ENCODE assay signal across 18 mouse cellular contexts in genomic region chr12:118840301-118840700, GRCm38 (mm10). TPM values are rescaled to one million over a fixed set of nuclear protein-coding genes. Genes with fewer than 3 reads are reported as not detected.
DNase-seq lines count a peak whose midpoint lies in the region; ATAC-seq and TF ChIP-seq lines count a peak whose summit lies in the region.
"Had no signal": no experiment of that assay in that cellular context is flagged by ENCODE, and none has a peak within 500 bp of the region (broad histone marks: within the 10 kb centered on the region; RNA-seq: fewer than 3 reads in every experiment).

No protein-coding gene starts in this region.

- no peak for ATAC-seq in midbrain, embryonic 15.5 days (replicated peaks)

- H3K4me2 ChIP-seq in midbrain, embryonic 15.5 days, result no peak overlapping the region

- WGBS in midbrain, embryonic 10.5 days, result 1% methylated on average over 15 of the region's 15 CpGs
- 2% methylated on average over 15 of the region's 15 CpGs for WGBS in midbrain, embryonic 15.5 days
- under 1% methylated on average over 15 of the region's 15 CpGs for WGBS in forebrain, embryonic 10.5 days
- 1% methylated on average over 15 of the region's 15 CpGs for WGBS in limb, embryonic 10.5 days
- WGBS in thymus, adult 2 months, result 7% methylated on average over 15 of the region's 15 CpGs

- H3K4me1 ChIP-seq in midbrain, embryonic 10.5 days, result peaks cover 92% of the 10 kb centered on the region
- H3K4me1 ChIP-seq in midbrain, embryonic 15.5 days, result peaks cover 17% of the 10 kb centered on the region; the same call in 1 of the 2 replicates
- peaks cover 95% of the 10 kb centered on the region for H3K4me1 ChIP-seq in forebrain, embryonic 10.5 days
- H3K4me1 ChIP-seq in limb, embryonic 10.5 days, result peaks cover 33% of the 10 kb centered on the region
- no peaks in the 10 kb centered on the region; the same call in 1 of the 2 replicates for H3K4me1 ChIP-seq in thymus, adult 2 months (replicated peaks; ENCODE audit: control insufficient read depth, insufficient read depth, low read length)

- TF ChIP-seq CTCF in thymus, adult 2 months (IDR thresholded peaks at IDR 0.05; ENCODE audit: borderline replicate concordance, control insufficient read depth, extremely low read depth, insufficient read depth, low read length, poor library complexity), result no peak

- no peak for TF ChIP-seq POLR2A in thymus, adult 2 months (IDR thresholded peaks at IDR 0.05; ENCODE audit: control insufficient read depth, extremely low read depth, insufficient read depth, low read length, poor library complexity)

- no peaks in the 10 kb centered on the region for H3K9me3 ChIP-seq in midbrain, embryonic 10.5 days (replicated peaks)
- no peaks in the 10 kb centered on the region for H3K9me3 ChIP-seq in midbrain, embryonic 15.5 days
- no peaks in the 10 kb centered on the region for H3K9me3 ChIP-seq in forebrain, embryonic 10.5 days
- H3K9me3 ChIP-seq in limb, embryonic 10.5 days (replicated peaks), result no peaks in the 10 kb centered on the region

- no peak for DNase-seq in midbrain, embryonic 10.5 days (ENCODE audit: low spot score)
- DNase-seq in forebrain, embryonic 10.5 days (ENCODE audit: extremely low spot score, low spot score), result peak; percentile 46
- DNase-seq in limb, embryonic 10.5 days (ENCODE audit: low spot score), result peak; percentile 40
- DNase-seq in retina, embryonic 14.5 days (ENCODE audit: low spot score), result peak; percentile 62
- DNase-seq in right cerebral cortex, postnatal 36 days (ENCODE audit: low spot score in 2 of 2), result no peak
- DNase-seq in thymus, postnatal 14 days, result no peak
- no peak for DNase-seq in thymus, adult 2 months
- DNase-seq: adrenal gland, postnatal 10 days; B cell, adult 2 months; heart, adult 18-20 months; lung, postnatal 4 days; spleen, adult 18-20 months had no signal

- H3K27ac ChIP-seq in midbrain, embryonic 10.5 days (replicated peaks), result peak overlapping the region; percentile 38; the same call in 1 of the 2 replicates
- H3K27ac ChIP-seq in midbrain, embryonic 15.5 days, result no peak overlapping the region
- H3K27ac ChIP-seq in forebrain, embryonic 10.5 days, result peak overlapping the region; percentile 88
- no peak overlapping the region for H3K27ac ChIP-seq in limb, embryonic 10.5 days
- no peak overlapping the region for H3K27ac ChIP-seq in thymus, adult 2 months (ENCODE audit: control insufficient read depth, insufficient read depth, low read length)
- H3K27ac ChIP-seq: stomach, postnatal 0 days had no signal

- H3K36me3 ChIP-seq in midbrain, embryonic 10.5 days, result no peaks in the 10 kb centered on the region
- no peaks in the 10 kb centered on the region for H3K36me3 ChIP-seq in midbrain, embryonic 15.5 days (replicated peaks)
- no peaks in the 10 kb centered on the region for H3K36me3 ChIP-seq in forebrain, embryonic 10.5 days (replicated peaks)
- H3K36me3 ChIP-seq in limb, embryonic 10.5 days, result no peaks in the 10 kb centered on the region
- no peaks in the 10 kb centered on the region for H3K36me3 ChIP-seq in thymus, adult 2 months (ENCODE audit: control insufficient read depth, insufficient read depth, low read length)

- peaks cover 100% of the 10 kb centered on the region for H3K27me3 ChIP-seq in midbrain, embryonic 10.5 days (ENCODE audit: low read depth, poor library complexity, severe bottlenecking)
- H3K27me3 ChIP-seq in midbrain, embryonic 15.5 days (replicated peaks), result peaks cover 66% of the 10 kb centered on the region
- peaks cover 100% of the 10 kb centered on the region for H3K27me3 ChIP-seq in forebrain, embryonic 10.5 days (ENCODE audit: poor library complexity, severe bottlenecking)
- H3K27me3 ChIP-seq in limb, embryonic 10.5 days (ENCODE audit: low read depth, poor library complexity, severe bottlenecking), result peaks cover 98% of the 10 kb centered on the region
- H3K27me3 ChIP-seq in thymus, adult 2 months (ENCODE audit: control insufficient read depth, insufficient read depth, low read length), result peaks cover 38% of the 10 kb centered on the region

- H3K4me3 ChIP-seq in midbrain, embryonic 10.5 days, result peak overlapping the region; percentile 38
- H3K4me3 ChIP-seq in midbrain, embryonic 15.5 days, result no peak overlapping the region
- peak overlapping the region; percentile 39 for H3K4me3 ChIP-seq in forebrain, embryonic 10.5 days
- peak overlapping the region; percentile 13; the same call in 1 of the 2 replicates for H3K4me3 ChIP-seq in limb, embryonic 10.5 days
- H3K4me3 ChIP-seq in thymus, adult 2 months (ENCODE audit: control insufficient read depth, insufficient read depth, low read length), result no peak overlapping the region

- H3K9ac ChIP-seq in midbrain, embryonic 15.5 days, result no peak overlapping the region

RNA-seq across cellular contexts. Expression of gene Sp8, which starts 5.8 kb away (rescaled TPM):
- 12.2 and 12.6 TPM in 2 replicates for polyA plus RNA-seq in midbrain, embryonic 10.5 days (2016; fragmentation: Nextera tagmentation; extraction: Ambion mirVana)
- 2.8 and 3.5 TPM in 2 replicates for polyA plus RNA-seq in midbrain, embryonic 15.5 days (2015; fragmentation: Nextera tagmentation; extraction: Ambion mirVana)
- 17.5 and 20.9 TPM in 2 replicates for polyA plus RNA-seq in forebrain, embryonic 10.5 days (2016; fragmentation: Nextera tagmentation; extraction: Ambion mirVana)
- 5.3 and 5.8 TPM in 2 replicates for polyA plus RNA-seq in limb, embryonic 10.5 days (2016; fragmentation: Nextera tagmentation; extraction: Ambion mirVana)
- 0.03 TPM in 1 of 2 replicates, not detected in the other for polyA plus RNA-seq in thymus, adult 2 months (2012; rRNA removed)
- polyA plus RNA-seq: heart, embryonic 16.5 days; intestine, embryonic 14.5 days; kidney, embryonic 16.5 days; liver, embryonic 16.5 days; stomach, postnatal 0 days had no signal

Comparison
In these comparisons a context has a peak if more than half of its experiments do, and no peak if none do; other contexts are left out.
1. H3K27ac ChIP-seq: peak in midbrain, embryonic 10.5 days (single experiment) and forebrain, embryonic 10.5 days (single experiment); none in midbrain, embryonic 15.5 days (single experiment), limb, embryonic 10.5 days (single experiment) and thymus, adult 2 months (single experiment).
2. H3K4me3 ChIP-seq: peak in midbrain, embryonic 10.5 days (single experiment), forebrain, embryonic 10.5 days (single experiment) and limb, embryonic 10.5 days (single experiment); none in midbrain, embryonic 15.5 days (single experiment) and thymus, adult 2 months (single experiment).
3. DNase-seq: peak in forebrain, embryonic 10.5 days (single experiment), limb, embryonic 10.5 days (single experiment) and retina, embryonic 14.5 days (single experiment); none in midbrain, embryonic 10.5 days (single experiment), right cerebral cortex, postnatal 36 days (0 of 2), thymus, postnatal 14 days (single experiment) and thymus, adult 2 months (single experiment).